Mouse (Mus musculus): ENCODE data around the gene Wdr62. TPM values are rescaled to one million over a fixed set of nuclear protein-coding genes. Genes with fewer than 3 reads are reported as not detected.

The Wdr62 gene
- polyA plus RNA-seq, 1 experiment from 2014 or later, result 5.2 TPM

DNA sequence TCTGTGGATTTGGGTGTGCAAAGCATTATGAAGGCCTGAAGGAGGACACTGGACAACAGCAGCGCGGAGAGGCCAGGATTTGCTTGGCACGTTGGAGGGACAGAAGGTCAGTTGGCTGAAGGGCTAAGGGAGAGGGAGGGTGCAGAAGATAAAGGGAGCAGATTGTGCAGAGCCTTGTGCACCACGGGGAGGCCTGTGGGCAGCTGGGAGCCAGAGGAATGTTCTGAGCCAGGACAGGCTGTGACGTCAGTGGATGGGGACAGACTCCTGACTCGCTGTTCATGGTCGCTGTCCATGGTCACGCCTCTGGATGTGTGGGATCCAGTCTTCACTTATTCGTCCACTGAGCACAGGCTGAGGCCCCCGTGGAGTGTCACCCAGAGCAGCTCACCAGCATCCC, 14.9 kb upstream of the Wdr62 start:
- H3K36me3 ChIP-seq (replicated peaks; ENCODE audit: control insufficient read depth, insufficient read depth, low read depth, low read length), result peaks cover 6% of the 10 kb centered on the region
- ATAC-seq (replicated peaks; ENCODE audit: insufficient number of reproducible peaks, low FRiP score, low TSS enrichment, low read depth), result no peak

DNA sequence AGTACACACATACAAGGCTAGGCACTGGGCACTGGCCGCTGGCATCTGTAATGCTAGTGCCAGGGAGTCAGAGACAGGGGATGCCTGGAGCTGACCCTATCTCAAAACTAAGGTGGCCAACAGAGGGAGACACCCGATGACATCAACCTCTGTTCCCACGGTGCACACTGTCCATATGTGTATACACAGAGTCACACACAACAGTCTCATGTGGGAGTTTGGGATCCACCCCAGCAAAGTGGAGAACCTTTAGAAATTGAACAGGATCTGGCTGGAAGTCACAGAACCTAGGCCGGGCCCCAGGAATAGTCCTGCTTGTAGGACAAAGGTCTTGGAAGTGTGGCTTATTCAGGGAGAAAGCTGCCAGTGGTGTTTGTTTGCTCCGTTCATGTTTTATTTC, 14.1 kb upstream of the Wdr62 start:
- WGBS, result 92% methylated on average over 5 of the region's 5 CpGs
- Histone ChIP-seq H3K9ac (replicated peaks; ENCODE audit: low read length) (no peak overlapping the region), H3K4me3 (ENCODE audit: low read depth, low read length) (no peak overlapping the region), H3K9me3 (replicated peaks; ENCODE audit: control insufficient read depth, low read length) (no peaks in the 10 kb centered on the region), H3K27ac (replicated peaks; ENCODE audit: low read depth, low read length) (no peak overlapping the region), H3K27me3 (ENCODE audit: control insufficient read depth, insufficient read depth, low read length) (no peaks in the 10 kb centered on the region), H3K4me2 (ENCODE audit: low read depth, low read length) (no peak overlapping the region), H3K4me1 (ENCODE audit: control insufficient read depth, insufficient read depth, low read length) (no peaks in the 10 kb centered on the region; the same call in 1 of the 2 replicates), H3K36me3 (replicated peaks; ENCODE audit: control insufficient read depth, insufficient read depth, low read depth, low read length) (peaks cover 6% of the 10 kb centered on the region)
- no peak for ATAC-seq (replicated peaks; ENCODE audit: insufficient number of reproducible peaks, low FRiP score, low TSS enrichment, low read depth)
- no peak for DNase-seq (ENCODE audit: low spot score)

More for the DNA sequence above, 14.9 kb upstream of the Wdr62 start:
- Histone ChIP-seq H3K4me1 (ENCODE audit: control insufficient read depth, insufficient read depth, low read length) (no peaks in the 10 kb centered on the region; the same call in 1 of the 2 replicates), H3K4me2 (ENCODE audit: low read depth, low read length) (no peak overlapping the region), H3K27ac (replicated peaks; ENCODE audit: low read depth, low read length) (no peak overlapping the region), H3K9ac (replicated peaks; ENCODE audit: low read length) (no peak overlapping the region), H3K27me3 (ENCODE audit: control insufficient read depth, insufficient read depth, low read length) (no peaks in the 10 kb centered on the region), H3K9me3 (replicated peaks; ENCODE audit: control insufficient read depth, low read length) (no peaks in the 10 kb centered on the region), H3K4me3 (ENCODE audit: low read depth, low read length) (no peak overlapping the region)
- WGBS, result 66% methylated on average over 10 of the region's 10 CpGs
- no peak for DNase-seq (ENCODE audit: low spot score)

DNA sequence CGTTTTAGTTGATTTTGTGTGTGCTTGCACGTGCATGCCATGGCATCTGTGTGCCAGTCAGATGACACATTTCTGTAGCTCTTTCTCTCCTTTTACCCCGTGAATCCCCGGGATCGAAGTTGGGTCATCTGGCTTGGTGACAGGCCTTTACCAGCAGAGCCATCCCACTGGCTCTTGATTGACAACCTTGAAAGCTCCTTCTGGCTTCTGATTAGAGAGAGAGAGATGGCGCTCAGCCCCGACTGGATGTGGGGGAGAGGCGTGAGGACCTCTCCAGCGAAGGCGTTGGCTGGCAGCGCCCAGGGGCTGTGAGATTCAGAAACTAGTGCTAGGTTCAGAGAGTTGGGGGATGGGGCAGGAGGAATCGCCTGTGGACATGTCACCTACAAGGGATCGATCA, 13.6 kb upstream of the Wdr62 start:
- H3K27ac ChIP-seq (replicated peaks; ENCODE audit: low read depth, low read length), result no peak overlapping the region
- no peak overlapping the region for H3K4me3 ChIP-seq (ENCODE audit: low read depth, low read length)
- H3K27me3 ChIP-seq (ENCODE audit: control insufficient read depth, insufficient read depth, low read length), result no peaks in the 10 kb centered on the region
- peaks cover 5% of the 10 kb centered on the region for H3K36me3 ChIP-seq (replicated peaks; ENCODE audit: control insufficient read depth, insufficient read depth, low read depth, low read length)
- H3K4me1 ChIP-seq (ENCODE audit: control insufficient read depth, insufficient read depth, low read length), result no peaks in the 10 kb centered on the region; the same call in 1 of the 2 replicates
- DNase-seq (ENCODE audit: low spot score) (no peak), ATAC-seq (replicated peaks; ENCODE audit: insufficient number of reproducible peaks, low FRiP score, low TSS enrichment, low read depth) (no peak)
- H3K9ac ChIP-seq (replicated peaks; ENCODE audit: low read length), result no peak overlapping the region
- WGBS, result 83% methylated on average over 13 of the region's 13 CpGs
- H3K9me3 ChIP-seq (replicated peaks; ENCODE audit: control insufficient read depth, low read length), result no peaks in the 10 kb centered on the region
- no peak overlapping the region for H3K4me2 ChIP-seq (ENCODE audit: low read depth, low read length)

DNA sequence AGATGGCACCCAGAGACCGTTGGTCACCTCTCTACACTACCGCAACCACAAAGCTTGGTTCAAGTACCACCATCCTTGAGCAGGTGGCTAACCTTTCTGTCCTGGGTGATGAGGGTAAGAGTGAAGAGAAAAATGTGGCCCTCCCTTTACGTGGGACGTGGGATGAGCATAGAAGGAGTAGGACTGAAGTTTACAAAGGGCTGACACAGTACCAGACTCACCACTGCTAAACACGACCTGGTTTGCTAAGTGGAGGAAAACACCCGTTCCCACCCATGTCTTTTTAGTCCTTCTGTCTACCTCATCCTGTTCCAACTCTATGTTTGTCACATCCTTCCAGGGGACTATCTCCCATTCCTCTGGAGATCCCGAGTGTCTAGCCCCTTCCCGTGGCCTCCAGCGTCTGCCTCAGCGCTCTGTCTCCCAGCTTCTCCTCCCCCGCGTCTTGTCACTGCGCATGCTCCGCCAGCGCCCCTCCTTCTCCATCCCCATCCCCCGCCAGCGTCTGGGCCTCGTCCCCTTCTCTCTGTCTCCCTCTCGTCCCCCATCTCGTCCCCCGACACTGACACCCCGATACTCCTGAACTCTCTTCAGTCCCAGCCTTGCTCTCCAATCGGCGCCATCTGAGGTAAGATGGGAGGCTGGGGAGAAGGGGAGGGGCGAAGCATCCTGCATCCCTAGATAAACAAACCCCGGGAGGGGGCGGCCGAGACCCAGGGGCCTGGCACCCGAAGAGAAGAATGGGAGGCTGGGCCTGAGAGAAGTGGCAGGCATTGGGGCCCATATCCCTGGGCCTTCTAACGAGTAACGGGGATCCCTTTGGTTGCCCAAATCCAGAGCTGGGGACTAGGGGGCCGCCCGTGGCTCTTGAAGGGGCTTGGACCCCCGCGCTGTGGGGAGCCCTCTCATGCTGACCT, 11.3 kb upstream of the Wdr62 start, which contains the start of gene Clip3:
Gene Clip3 (plus strand): TSS at position 514 of the 917 bp plus-strand sequence.
- no peak within 1 kb of the TSS for H3K27ac ChIP-seq (replicated peaks; ENCODE audit: low read depth, low read length)
- H3K9ac ChIP-seq (replicated peaks; ENCODE audit: low read length), result peak within 1 kb of the TSS; percentile 93
- H3K36me3 ChIP-seq (replicated peaks; ENCODE audit: control insufficient read depth, insufficient read depth, low read depth, low read length), result peaks cover under 1% of the 10 kb centered on the region
- H3K9me3 ChIP-seq (replicated peaks; ENCODE audit: control insufficient read depth, low read length), result no peaks in the 10 kb centered on the region
- DNase-seq (ENCODE audit: low spot score) (peak; percentile 86), ATAC-seq (replicated peaks; ENCODE audit: insufficient number of reproducible peaks, low FRiP score, low TSS enrichment, low read depth) (peak; percentile 61)
- 7% methylated on average over 35 of the region's 35 CpGs for WGBS
- no peaks in the 10 kb centered on the region for H3K27me3 ChIP-seq (ENCODE audit: control insufficient read depth, insufficient read depth, low read length)
- peak within 1 kb of the TSS; percentile 89 for H3K4me3 ChIP-seq (ENCODE audit: low read depth, low read length)
- H3K4me1 ChIP-seq (ENCODE audit: control insufficient read depth, insufficient read depth, low read length), result no peaks in the 10 kb centered on the region; the same call in 1 of the 2 replicates
- peak within 1 kb of the TSS; percentile 86 for H3K4me2 ChIP-seq (ENCODE audit: low read depth, low read length)

GRCm38 (mm10) chr7:30289714-30290399, 9.6 kb upstream of the Wdr62 start:
- Histone ChIP-seq H3K9ac (replicated peaks; ENCODE audit: low read length) (peak overlapping the region; percentile 2; the same call in 1 of the 2 replicates), H3K27ac (replicated peaks; ENCODE audit: low read depth, low read length) (no peak overlapping the region), H3K4me1 (ENCODE audit: control insufficient read depth, insufficient read depth, low read length) (no peaks in the 10 kb centered on the region; the same call in 1 of the 2 replicates), H3K4me2 (ENCODE audit: low read depth, low read length) (no peak overlapping the region), H3K9me3 (replicated peaks; ENCODE audit: control insufficient read depth, low read length) (no peaks in the 10 kb centered on the region), H3K4me3 (ENCODE audit: low read depth, low read length) (no peak overlapping the region), H3K27me3 (ENCODE audit: control insufficient read depth, insufficient read depth, low read length) (no peaks in the 10 kb centered on the region), H3K36me3 (replicated peaks; ENCODE audit: control insufficient read depth, insufficient read depth, low read depth, low read length) (no peaks in the 10 kb centered on the region; the same call in none of the 2 replicates)
- peak; percentile 42 for DNase-seq (ENCODE audit: low spot score)
- WGBS, result 41% methylated on average over 10 of the region's 10 CpGs
- ATAC-seq (replicated peaks; ENCODE audit: insufficient number of reproducible peaks, low FRiP score, low TSS enrichment, low read depth), result no peak; the same call in 1 of the 2 replicates

- Histone ChIP-seq H3K27me3 (ENCODE audit: control insufficient read depth, insufficient read depth, low read length) (no peaks in the 10 kb centered on the region), H3K36me3 (replicated peaks; ENCODE audit: control insufficient read depth, insufficient read depth, low read depth, low read length) (no peaks in the 10 kb centered on the region; the same call in 1 of the 2 replicates), H3K4me3 (ENCODE audit: low read depth, low read length) (no peak overlapping the region), H3K9me3 (replicated peaks; ENCODE audit: control insufficient read depth, low read length) (no peaks in the 10 kb centered on the region), H3K4me1 (ENCODE audit: control insufficient read depth, insufficient read depth, low read length) (no peaks in the 10 kb centered on the region; the same call in 1 of the 2 replicates), H3K9ac (replicated peaks; ENCODE audit: low read length) (peak overlapping the region; percentile 2; the same call in 1 of the 2 replicates), H3K4me2 (ENCODE audit: low read depth, low read length) (no peak overlapping the region), H3K27ac (replicated peaks; ENCODE audit: low read depth, low read length) (no peak overlapping the region)
- no peak for DNase-seq (ENCODE audit: low spot score)
- WGBS, result 62% methylated on average over 7 of the region's 7 CpGs
- no peak for ATAC-seq (replicated peaks; ENCODE audit: insufficient number of reproducible peaks, low FRiP score, low TSS enrichment, low read depth)
Measured at GRCm38 (mm10) chr7:30289071-30289713, 9.0 kb upstream of the Wdr62 start.

GRCm38 (mm10) chr7:30288046-30288445, 7.8 kb upstream of the Wdr62 start:
- WGBS, result 71% methylated on average over 6 of the region's 6 CpGs
- H3K27me3 ChIP-seq (ENCODE audit: control insufficient read depth, insufficient read depth, low read length), result no peaks in the 10 kb centered on the region
- ATAC-seq (replicated peaks; ENCODE audit: insufficient number of reproducible peaks, low FRiP score, low TSS enrichment, low read depth), result no peak
- H3K27ac ChIP-seq (replicated peaks; ENCODE audit: low read depth, low read length), result no peak overlapping the region
- no peak overlapping the region for H3K9ac ChIP-seq (replicated peaks; ENCODE audit: low read length)
- no peaks in the 10 kb centered on the region; the same call in 1 of the 2 replicates for H3K4me1 ChIP-seq (ENCODE audit: control insufficient read depth, insufficient read depth, low read length)
- H3K9me3 ChIP-seq (replicated peaks; ENCODE audit: control insufficient read depth, low read length), result no peaks in the 10 kb centered on the region
- no peak for DNase-seq (ENCODE audit: low spot score)
- no peak overlapping the region for H3K4me2 ChIP-seq (ENCODE audit: low read depth, low read length)
- H3K4me3 ChIP-seq (ENCODE audit: low read depth, low read length), result no peak overlapping the region
- H3K36me3 ChIP-seq (replicated peaks; ENCODE audit: control insufficient read depth, insufficient read depth, low read depth, low read length), result no peaks in the 10 kb centered on the region
